Comparison of ENCODE assay signal across 34 mouse cellular contexts in genomic region chr11:76667807-76668206, GRCm38 (mm10). TPM values are rescaled to one million over a fixed set of nuclear protein-coding genes. Genes with fewer than 3 reads are reported as not detected.
"Had no signal": no experiment of that assay in that cellular context is flagged by ENCODE, and none has a peak within 500 bp of the region (broad histone marks: within the 10 kb centered on the region; RNA-seq: fewer than 3 reads in every experiment).

No protein-coding gene starts in this region.

- H3K4me3 ChIP-seq: heart, embryonic 10.5 days; heart, embryonic 12.5 days; hindbrain, embryonic 10.5 days; hindbrain, embryonic 12.5 days; intestine, embryonic 15.5 days; kidney, embryonic 15.5 days; limb, embryonic 13.5 days; limb, embryonic 15.5 days; liver, embryonic 12.5 days had no signal

- ATAC-seq: hindbrain, embryonic 16.5 days; inflammation-experienced regulatory T-cells, adult 6 months; intestine, embryonic 15.5 days; intestine, postnatal 0 days; liver, embryonic 12.5 days had no signal

- H3K4me1 ChIP-seq: liver, embryonic 12.5 days had no signal

- H3K9ac ChIP-seq: heart, embryonic 12.5 days; hindbrain, embryonic 12.5 days; hindbrain, embryonic 14.5 days; intestine, embryonic 15.5 days; kidney, embryonic 15.5 days; limb, embryonic 13.5 days; limb, embryonic 15.5 days; liver, embryonic 12.5 days had no signal

- H3K9me3 ChIP-seq: heart, embryonic 10.5 days; heart, embryonic 12.5 days; hindbrain, embryonic 10.5 days; hindbrain, embryonic 12.5 days; intestine, embryonic 15.5 days; kidney, embryonic 15.5 days; limb, embryonic 13.5 days; limb, embryonic 15.5 days; liver, embryonic 12.5 days had no signal

- H3K27ac ChIP-seq: heart, embryonic 10.5 days; hindbrain, embryonic 10.5 days; hindbrain, embryonic 12.5 days; hindbrain, embryonic 14.5 days; intestine, embryonic 15.5 days; kidney, embryonic 15.5 days; kidney, postnatal 0 days; limb, embryonic 13.5 days; limb, embryonic 15.5 days; liver, embryonic 12.5 days had no signal

- H3K36me3 ChIP-seq: heart, embryonic 10.5 days; heart, embryonic 12.5 days; hindbrain, embryonic 10.5 days; hindbrain, embryonic 12.5 days; intestine, embryonic 15.5 days; kidney, embryonic 15.5 days; limb, embryonic 13.5 days; limb, embryonic 15.5 days; liver, embryonic 12.5 days had no signal

- H3K4me2 ChIP-seq: heart, embryonic 12.5 days; hindbrain, embryonic 12.5 days; hindbrain, embryonic 14.5 days; intestine, embryonic 15.5 days; kidney, embryonic 15.5 days; limb, embryonic 13.5 days; limb, embryonic 15.5 days; liver, embryonic 12.5 days had no signal

- DNase-seq: gastrocnemius, postnatal 14 days; gastrocnemius, postnatal 36 days; heart, adult 18-20 months; heart, postnatal 10 days; heart, postnatal 4 days; kidney, adult 2 months; kidney, adult 9 months; kidney, postnatal 14 days; kidney, postnatal 36 days; layer of hippocampus, adult 9-11 months; layer of hippocampus, postnatal 36 days; left cerebral cortex, postnatal 4 days had no signal

RNA-seq across cellular contexts. Expression of gene Bhlha9, which starts 4.5 kb away (rescaled TPM):
- total RNA-seq: gastrocnemius, adult 18-20 months; gastrocnemius, adult 8-10 months; gastrocnemius, postnatal 14 days; gastrocnemius, postnatal 36 days; heart, adult 18-20 months; heart, adult 8-10 months; heart, postnatal 10 days; heart, postnatal 25 days; heart, postnatal 4 days; liver, adult 2 months had no signal
- polyA plus RNA-seq: gonadal fat pad, adult 2 months; heart, embryonic 14.5 days; heart, embryonic 16.5 days; inflammation-experienced regulatory T-cells, adult 6 months; intestine, postnatal 0 days; kidney, adult 2 months; liver, adult 2 months; liver, embryonic 12.5 days had no signal

RNA-seq across cellular contexts. Expression of gene Trarg1, which starts 11.8 kb away (rescaled TPM):
- polyA plus RNA-seq: heart, embryonic 12.5 days; liver, embryonic 12.5 days had no signal
